Mouse (Mus musculus) urinary bladder, postnatal 4 days (tissue): Measurements from ENCODE around the gene Mpc1.
"Not testable (repeated sequence)": the region's sequence is repeated elsewhere in the genome, so short reads cannot be mapped to it uniquely, and the experiment has no call there.

ENCODE experiments used
- DNase-seq, 2 experiments: peaks; one replicate each; pipeline ENCODE4 v3.0.0; 2021 to 2022; ENCODE audit warnings: low spot score in 2 of 2

Gene Mpc1

DNA sequence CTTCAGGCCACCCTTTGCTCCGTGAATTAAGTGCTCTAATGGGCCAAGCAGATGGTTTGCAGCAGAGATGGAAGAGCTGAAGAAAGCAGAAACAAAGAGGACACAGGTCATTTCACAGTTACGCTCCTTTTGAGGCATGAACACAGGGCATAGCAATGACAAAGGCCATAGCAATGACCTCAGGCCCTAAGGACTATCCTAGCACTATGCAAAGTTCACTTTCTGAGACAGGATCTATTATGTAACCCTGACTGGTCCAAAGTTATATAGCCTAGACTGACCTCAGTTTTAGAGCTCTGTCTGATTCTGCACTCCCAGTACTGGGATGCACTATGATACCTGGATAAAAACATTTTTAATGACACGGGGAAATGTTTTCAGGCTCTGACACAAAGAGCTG, 4.3 kb upstream of the Mpc1 start:
- no peak for DNase-seq

DNA sequence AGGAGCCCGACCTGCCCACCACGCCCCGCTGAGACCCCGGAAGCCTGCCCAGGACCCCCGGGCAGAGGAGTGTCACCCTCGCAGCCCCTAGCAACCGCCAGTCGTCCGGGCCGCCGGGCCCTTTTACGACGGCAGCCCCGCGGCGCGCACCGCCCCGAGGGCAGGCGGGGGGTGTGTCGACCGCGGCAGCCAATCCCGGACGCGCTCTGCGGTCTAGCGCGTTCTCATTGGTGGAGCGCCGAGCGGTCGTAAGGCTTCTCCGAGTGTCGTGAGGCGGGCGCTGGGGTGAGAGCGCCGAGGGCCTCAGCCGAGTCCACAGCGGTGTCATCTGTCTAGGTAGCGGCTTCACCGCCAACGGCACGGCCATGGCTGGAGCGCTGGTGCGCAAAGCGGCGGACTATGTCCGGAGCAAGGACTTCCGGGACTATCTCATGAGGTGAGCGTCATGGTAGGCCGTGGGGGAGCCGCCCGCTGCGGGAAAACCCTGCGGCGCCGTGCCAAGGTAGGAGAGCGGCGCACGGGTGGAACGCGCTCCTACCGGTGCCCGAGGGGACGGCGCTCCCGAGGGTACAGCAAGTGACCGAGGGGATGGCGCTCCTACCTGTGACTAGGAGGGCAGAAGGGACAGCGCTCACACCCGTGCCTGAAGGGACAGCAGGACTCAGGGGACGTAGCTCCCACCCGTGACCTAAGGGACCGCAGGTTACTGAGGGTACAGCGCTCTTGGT, 986 bp downstream of the Mpc1 start:
- peak; percentile 95 to 96 for DNase-seq

DNA sequence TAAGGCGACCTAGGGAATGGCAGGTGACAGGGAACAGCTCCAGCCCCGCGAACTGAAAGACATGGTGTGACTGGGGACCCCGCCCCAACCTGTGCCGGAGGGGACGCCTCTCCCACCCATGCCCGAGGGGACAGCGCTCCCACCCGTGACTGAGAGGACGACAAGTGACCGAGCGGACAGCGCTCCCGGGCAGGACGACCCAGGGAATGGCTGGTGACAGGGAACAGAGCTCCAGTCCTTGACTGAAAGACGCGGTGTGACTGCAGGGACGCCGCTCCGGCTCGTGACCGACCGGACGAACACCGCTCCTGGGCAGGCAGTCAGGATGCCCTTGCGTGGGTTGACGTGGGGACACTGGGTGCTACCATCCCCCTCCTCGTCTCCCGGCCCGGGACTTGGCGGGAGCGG, 1.6 kb downstream of the Mpc1 start:
- DNase-seq = peak; percentile 29 to 65

DNA sequence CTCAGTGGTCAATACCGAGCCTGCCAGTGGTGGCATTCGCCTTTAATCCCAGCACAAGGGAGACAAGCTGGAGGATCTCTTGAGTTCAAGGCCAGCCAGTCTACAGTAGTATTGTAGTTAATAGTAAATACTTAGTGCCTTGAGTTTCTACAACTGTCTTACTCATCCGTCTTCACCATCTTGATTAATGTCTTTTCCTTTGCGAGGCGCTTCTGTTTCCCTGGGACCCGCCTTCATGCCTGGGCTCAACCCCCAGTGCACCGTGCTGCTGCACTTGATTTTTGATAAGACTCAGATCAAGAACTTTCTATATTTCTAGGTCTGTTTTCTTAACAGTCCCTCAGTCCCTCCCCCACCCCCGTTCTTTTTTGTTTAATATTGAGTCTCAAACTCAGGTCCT, 2.4 kb downstream of the Mpc1 start:
- DNase-seq = no peak

DNA sequence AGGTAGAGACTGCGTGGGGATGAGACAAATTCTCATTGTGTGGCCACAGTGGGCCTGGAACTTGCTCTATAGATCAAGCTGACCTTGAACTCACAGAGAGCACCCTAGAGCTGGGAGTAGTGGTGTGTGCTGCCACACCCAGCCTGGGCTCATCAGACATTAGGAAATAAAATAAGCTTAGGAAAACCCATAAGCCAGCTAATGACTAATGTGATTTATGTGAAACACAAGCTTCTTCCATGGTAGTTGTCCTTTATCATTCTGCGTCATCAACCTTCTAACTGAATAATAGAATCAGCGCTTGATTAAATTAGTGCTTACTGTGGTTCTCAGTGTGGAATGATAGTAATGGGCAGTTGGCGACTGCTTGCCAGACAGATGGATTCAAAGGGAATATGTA, 4.3 kb downstream of the Mpc1 start:
- no peak for DNase-seq

DNA sequence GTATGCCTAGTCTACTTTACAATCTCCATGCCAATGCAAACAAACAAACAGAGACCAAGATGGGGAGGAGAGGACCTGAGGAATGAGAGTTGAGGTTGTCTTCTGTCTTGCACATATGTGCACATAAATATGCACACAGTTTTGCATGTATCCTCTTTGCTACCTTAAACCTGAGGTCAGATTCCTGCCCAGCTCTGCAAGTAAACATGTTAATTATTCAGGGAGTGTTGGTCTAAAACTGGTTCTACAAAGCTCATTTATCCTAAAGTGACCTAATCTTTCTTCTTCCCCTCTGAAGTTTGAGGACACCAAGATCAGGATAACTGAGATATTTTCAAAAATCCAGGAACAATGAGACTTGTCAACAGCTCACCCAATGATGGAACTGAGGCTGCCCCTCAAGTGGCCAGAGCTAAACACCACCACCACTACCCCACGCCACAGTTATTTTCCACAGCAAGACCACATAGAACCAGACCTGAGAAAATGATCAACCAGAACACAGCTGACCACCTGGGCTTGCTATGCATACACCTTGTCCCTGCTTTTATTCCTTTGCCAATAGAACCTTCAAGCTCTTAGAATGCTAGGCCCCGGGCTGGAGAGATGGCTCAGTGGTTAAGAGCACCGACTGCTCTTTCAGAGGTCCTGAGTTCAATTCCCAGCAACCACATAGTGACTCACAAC, 7.4 kb downstream of the Mpc1 start:
- DNase-seq = no peak

DNA sequence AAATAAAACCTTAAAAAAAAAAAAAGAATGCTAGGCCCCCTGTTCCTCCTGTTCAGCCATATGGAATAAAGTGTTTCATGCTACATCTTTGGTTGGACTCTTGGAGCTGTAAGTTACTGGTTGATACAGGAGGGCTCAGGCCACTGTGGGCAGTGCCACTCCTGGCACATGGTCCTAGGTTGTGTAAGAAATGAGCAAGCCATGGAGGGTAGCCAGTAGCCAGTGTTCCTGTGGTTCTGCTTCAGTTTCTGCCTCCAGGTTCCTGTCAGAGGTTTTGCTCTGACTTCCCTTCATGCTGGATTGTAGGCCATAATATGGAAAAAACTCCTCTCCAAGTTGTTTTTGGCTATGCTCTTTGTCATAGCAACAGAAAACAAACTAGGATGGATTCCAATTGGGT, 8.0 kb downstream of the Mpc1 start:
- DNase-seq = no peak

DNA sequence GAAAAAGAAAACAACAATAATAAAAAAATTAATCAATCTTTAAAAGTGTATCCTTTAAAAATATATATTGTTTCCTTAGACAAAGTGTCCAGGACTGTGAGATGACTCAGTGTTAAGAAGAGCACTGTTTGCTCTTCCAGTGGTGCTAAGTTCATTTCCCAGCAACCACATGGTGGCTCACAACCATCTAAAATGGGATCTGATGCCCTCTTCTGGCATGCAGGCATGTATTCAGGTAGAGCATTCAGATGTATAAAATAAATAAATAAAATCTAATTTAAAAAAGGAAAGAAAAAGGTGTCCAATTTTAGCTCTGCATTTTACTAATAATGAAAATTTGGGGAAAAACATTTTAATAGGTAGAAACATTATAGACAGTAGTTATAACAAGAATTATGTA, 13.1 kb downstream of the Mpc1 start:
- DNase-seq = no peak

DNA sequence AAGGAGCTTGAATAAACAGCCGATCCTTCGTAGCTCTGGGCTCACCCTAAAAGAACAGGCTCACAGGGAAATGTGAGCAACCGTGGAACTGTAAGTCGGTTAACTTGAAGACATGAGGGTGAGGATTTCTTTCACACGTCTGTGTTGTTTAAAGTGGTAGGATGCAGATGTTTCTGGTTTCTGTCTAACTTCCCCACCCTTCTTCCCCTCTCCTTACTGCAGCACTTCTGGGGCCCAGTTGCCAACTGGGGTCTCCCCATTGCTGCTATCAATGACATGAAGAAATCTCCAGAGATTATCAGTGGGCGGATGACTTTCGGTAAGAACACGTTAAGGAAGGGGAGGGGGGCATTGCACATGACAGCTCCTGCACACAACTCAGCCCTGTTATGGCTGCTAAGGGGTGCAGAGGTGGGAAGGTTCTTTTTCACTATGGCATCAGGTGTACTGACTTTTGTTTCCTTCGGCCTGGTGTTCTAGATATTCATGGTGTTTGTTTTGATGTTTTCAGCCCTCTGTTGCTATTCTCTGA, 13.7 kb downstream of the Mpc1 start:
- DNase-seq = no peak

DNA sequence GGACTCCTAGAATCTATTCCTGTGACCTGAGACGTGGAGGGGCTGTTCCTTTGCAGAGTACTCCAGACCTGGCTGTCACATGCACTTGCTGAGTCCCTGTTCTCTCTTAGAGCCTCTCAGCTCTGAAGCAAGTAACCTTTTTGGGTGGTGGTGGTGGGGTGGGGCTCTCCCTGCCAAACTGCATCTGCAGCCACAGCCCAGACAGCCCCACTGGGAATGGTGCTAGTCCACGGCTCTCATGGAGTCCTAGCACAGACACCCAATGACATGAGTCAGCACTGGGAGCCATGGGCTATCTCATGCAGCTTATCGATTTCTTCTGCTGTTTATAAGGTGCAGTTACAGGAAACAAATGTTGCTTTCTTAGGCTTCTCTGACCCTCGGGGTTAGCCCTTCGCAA, 15.0 kb downstream of the Mpc1 start:
- DNase-seq = no peak

DNA sequence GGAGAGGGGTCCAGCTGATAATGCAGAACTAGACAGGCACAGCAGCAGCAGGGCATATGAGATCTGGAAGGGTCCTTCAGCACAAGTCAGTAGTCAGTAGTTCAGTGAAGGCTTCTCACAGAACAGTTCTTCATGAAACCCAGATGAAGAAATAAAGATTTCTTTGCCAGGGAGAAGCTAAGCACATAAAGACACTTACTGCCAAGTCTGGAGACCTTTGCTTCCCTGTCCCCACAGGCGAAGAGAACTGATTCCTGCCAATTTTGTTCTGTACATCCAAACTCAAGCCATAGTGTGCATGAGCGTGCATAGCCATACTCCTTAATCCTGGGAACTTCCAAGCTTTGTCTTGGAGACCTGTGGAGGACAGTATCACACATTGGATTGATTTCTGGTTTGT, 15.6 kb downstream of the Mpc1 start:
- DNase-seq = no peak

DNA sequence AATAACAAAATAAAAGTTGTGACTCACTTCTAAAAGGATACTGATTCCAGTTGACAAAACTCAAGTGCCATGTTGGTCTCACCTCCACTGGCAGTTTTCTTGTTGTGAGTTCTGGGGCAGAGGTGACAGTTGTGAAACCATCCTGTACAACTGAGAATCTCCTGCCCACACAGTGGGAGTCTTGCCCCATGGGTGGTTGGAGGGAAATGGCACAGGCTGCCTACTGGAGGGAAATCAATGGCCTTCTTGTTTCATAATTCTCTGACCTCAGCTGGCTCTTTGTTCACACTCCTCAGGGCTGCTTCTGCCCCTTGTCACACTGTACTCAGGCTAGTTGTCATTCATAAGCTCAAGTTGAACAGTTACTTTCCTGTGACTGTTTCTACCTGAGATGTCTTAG, 16.8 kb downstream of the Mpc1 start:
- DNase-seq = no peak

DNA sequence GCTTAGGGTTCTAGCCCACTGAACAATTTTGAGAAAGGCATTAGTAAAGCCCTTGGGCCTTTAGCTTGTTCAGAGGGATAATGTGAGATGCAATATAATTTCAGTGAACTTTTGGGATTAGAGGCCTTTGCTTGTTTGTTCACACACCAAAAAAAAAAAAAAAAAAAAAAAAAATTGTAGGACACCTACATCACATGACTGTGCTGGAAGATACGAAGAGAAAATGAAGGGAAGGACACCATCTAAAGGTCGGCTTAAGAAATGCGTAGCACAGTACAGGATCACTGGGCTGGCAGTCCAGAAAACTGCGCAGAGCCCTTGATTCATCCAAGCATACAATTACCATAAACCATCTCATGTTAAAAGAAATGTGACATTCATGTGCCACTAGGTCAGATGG, 18.8 kb downstream of the Mpc1 start:
- DNase-seq = no peak

DNA sequence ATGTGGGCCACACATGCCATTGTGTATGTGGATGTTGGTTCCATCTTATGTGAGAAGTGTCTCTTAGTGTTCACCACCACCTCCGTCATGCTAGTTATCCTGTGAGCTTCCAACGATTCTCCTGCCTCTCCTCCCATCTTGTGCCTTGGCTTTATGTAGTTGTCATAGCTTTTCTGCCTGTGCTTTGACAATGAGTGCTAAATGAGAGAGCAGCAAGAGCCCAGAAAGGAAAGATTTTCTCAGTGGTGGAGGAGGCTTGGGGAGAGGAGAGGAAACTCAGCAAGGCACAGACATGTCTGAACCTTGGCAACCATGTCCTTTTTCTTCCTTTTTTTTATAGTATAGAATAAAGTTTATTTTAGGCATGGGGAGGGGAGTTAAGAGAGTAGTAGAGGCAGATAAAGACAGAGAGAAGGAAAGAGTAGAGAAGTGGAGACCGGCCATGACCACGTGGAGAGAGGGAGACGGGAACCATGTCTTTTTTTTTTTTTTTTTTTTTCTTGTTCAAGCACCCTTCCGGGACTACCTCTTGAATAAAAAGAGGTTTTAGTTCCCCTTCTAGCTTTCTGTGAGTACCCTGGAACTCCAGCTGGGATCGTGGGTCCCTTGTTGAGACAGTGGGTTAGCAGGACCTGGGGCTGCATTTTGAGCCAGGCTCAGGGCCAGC, 20.2 kb downstream of the Mpc1 start:
- no peak for DNase-seq

DNA sequence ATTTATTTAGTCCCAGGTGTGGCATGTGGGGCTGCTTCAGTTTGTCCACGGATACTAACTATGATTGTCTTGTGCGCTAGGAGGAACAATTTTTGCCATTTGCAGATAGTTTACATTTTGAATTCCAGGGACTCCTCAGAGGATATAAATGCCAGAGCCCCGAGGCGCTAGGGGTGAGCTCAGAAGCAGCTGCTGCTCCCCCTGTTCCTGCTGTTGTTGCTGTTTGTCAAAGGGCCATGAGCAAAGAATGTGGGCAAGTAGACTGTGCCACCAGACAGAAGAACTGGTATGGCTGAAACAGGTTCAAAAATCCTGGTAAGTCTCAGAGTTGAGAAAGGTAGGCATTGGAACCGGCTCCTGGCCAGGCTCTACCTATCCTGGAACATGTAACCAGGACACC, 21.0 kb downstream of the Mpc1 start:
- DNase-seq = no peak

DNA sequence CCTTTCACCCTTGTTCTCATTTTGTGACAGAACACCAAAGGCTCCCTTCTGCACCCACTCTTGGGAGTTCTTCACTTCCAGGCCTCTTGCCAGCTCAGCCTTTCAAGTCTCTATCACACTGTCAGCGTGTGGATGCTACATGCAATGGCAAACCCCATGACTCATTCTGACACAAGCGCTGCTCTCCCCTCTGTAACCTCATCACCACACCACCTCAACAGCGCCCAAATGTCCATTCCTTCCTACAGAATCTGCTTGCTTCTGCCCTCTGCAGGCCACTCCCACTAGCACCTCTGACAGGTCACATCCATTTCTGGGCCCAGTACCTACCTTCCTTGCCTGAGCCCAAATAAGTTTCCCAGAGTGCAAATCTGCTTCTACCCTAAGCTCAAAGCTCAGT, 23.1 kb downstream of the Mpc1 start:
- no peak for DNase-seq

DNA sequence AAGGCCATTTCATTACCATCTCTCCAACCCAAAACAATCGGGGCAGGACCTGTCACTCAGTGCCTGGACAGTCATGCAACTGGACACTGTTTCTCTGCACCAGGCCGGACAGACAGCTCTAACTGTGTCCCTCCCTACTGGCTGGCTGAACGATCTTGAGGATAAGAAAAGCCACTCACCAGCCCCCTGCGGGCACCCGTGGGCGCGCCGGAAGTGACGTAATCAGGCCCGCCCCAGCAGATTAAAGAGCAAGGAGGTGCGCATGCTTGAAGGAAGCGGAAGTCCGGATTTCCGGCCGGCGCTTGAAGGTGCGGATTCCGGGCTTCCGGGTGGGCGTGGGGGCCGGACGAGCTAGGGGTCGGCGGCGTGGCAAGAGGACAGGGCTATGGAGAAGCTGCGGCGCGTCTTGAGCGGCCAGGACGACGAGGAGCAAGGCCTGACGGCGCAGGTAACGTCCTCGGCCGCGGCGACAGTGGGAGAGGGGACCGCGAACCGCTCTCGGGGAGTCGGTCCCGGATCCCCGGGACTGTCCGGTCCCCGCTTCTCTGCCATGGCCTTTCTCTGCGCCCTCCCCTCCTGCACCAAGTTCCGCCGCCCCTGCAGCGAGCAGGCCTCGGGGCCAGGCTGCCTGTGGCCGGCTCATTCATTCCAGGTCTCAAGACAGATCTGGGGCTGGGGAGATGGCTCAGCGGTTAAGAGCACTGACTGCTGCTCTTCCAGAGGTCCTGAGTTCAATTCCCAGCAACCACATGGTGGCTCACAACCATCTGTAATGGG, 28.3 kb downstream of the Mpc1 start, which contains the start of gene Sft2d1:
Sft2d1 (plus strand) TSS at position 265 of the 777 bp plus-strand sequence.
- peak; percentile 93 to 97 for DNase-seq

DNA sequence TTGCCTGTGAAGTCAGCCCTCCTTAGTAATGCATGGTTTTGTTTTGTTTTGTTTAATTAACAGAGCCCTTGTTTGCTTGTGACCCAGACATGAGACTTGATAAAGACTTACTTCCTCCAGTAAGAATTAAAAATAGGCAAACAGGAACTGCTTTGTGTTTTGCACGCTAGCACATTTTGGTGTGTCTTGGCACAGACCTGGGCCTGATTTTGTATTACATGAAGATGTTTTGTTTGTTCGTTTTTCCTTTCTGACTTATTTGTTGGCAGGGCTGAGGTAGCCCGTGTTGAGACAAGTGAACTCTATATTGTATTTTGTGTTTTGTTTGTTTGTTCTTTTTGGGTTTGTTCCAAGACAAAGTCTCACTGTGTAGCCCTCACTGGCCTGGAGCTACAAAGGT, 29.0 kb downstream of the Mpc1 start:
- DNase-seq = no peak

DNA sequence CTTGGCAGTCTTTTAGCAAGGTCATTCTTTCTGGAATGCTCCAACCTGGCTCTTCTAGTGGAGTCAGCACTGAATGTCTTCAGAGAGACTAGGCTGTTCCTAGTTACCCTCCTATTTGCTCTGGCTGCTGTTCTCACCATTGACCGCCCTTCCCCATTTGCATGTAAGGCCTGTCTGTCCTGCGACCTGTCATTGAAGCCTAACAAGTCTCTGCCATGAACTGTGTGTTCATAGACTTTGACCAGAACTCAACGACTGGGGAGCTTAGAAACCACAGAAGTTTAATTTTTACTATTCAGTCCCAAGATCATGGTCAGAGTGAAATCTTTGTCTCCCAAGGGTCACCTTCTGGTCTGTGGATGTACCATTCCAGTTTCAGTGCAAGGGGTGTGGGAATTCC, 31.3 kb downstream of the Mpc1 start:
- no peak for DNase-seq

DNA sequence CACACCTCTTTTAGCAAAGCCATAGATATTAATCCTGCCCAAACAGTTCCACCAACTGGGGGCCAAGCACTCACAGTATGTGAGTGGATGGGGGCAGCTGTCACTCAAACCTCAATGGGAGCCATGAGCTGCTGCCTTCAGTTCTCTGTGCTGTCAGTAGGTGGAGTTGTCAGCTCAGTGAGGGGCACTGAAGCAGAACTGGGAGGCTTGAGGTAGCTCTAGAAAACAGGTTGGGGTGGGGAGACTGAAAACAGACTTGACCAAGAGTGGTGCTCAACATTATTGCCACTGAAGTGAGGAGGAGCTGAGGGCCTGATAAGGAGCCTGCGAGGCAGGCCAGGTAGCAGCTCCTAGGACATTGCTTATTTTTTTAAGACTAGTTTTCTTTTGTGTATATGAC, 33.5 kb downstream of the Mpc1 start:
- no peak for DNase-seq

DNA sequence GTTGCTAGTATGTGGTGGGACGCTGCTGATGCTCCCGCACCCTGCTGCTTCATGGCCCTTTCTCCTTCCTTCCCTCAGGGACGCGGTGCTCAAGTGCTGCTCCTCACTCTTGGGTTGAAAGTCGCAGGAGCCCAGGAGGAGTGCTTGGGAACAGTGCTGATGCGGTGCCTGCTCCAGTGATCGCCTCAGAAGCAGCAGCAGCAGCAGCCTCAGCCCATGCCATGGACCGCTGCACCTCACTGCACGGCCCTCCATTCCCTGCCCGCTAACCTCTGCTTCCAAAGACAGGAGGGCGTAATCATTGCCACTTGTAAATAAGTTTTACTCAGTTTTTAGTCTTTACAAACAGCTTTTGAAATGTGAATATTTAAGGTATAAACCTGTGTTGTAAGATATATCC, 44.2 kb downstream of the Mpc1 start:
- not testable (repeated sequence) for DNase-seq
